Mouse (Mus musculus) cerebellum, adult 11-12 months (tissue): ENCODE measurements around the gene Unc93a.
"Not testable (repeated sequence)": the region's sequence is repeated elsewhere in the genome, so short reads cannot be mapped to it uniquely, and the experiment has no call there.

Experiments used
- DNase-seq: peaks from one replicate; pipeline ENCODE4 v3.0.0; 2022

Unc93a gene

GRCm38 (mm10) chr17:13131710-13132109 is at the start of gene Unc93a:
TSS of gene Unc93a (minus strand) at chr17:13131810.
- DNase-seq = not testable (repeated sequence)

- DNase-seq = not testable (repeated sequence)
Measured at GRCm38 (mm10) chr17:13180491-13180890, 48.9 kb upstream of the Unc93a start.

- DNase-seq = not testable (repeated sequence)
Measured at GRCm38 (mm10) chr17:13179021-13179420, 47.4 kb upstream of the Unc93a start.

DNA sequence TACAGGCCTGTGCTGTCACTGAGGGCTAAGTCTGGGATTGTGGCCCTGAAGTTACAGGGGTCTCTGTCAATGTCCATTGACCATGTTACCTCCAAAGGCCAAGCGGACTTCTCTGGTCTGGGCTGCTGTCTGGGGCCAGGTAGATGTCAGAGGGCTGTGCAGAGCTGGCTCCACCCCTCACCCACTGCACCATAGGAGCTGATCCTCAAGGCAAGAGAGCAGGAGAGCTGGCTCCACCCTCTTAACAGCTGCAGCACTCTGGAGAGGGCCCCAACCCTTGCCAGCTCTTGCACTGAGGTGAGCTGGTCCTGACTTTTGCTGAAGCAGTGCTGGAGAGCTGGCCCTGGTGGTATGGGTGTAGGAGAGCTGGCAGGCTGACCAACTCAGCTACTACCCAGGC is 46.2 kb upstream of the Unc93a start:
- DNase-seq = not testable (repeated sequence)

- DNase-seq = not testable (repeated sequence)
Measured at GRCm38 (mm10) chr17:13175609-13176008, 44.0 kb upstream of the Unc93a start.

- DNase-seq = not testable (repeated sequence)
Measured at GRCm38 (mm10) chr17:13174029-13174428, 42.4 kb upstream of the Unc93a start.

DNA sequence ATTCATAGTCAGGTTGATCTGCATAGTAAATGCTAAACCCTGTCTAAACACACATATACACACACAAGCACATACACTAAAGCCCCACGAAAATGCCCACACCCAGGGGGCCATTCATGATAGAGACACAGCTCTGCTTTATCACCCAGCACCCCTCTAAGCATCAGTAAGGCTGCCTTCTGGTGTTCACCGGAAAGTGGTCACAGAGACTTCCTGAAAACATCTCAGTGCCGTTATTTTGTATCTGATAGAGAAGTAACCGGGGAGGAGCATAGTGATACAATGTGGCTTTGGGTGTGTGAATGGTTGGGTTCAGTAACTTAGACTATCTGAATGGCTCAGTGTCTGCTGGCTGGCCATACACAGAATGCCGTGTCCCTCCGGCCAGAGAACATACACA is 42.0 kb upstream of the Unc93a start:
- not testable (repeated sequence) for DNase-seq

DNA sequence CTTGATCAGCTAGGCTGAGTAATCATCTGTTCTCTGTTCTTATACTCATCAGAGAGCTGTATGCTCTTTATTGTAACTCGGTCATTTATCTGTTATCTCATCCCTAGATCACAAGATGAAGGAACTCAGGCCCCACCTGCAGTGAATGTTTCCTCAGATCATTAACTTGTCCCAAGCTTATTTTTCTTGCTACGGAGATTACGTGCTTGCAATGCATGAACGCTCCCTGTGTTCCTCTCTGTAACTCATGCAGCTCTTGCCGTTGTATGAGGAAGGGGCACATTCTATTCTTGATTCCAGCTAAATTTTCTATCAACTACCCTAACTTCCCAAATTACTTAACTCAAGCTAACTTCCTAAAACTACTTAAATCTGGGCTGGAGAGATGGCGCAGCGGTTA is 14.5 kb upstream of the Unc93a start:
- DNase-seq = not testable (repeated sequence)

DNA sequence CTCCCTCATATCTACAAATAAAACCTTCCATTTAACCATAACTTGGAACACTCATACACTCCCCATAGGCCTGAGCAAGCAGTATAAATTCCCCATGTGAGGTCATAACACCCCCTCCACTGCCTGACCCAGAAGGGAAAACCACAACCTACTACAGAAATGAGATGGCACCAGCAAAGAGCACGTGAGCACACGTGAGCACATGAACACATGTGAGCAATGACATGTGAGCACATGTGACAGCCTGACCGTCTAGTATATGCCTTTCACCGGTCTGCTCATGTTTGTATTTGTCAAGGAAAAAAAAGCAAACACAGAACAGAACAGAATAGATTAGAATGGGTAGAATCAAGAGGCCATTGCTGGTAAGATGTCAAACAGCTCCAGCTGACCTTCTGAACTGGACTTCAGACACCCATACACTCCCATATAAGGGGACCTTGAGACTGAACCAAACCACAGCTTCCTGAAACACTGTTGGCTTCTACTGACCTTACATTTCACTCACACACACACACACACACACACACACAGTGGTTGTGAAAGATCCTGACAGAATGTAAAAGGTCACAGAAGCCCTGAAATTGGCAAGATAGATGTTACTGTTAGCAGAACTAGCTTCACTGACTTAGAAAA is 13.1 kb upstream of the Unc93a start:
- not testable (repeated sequence) for DNase-seq

DNA sequence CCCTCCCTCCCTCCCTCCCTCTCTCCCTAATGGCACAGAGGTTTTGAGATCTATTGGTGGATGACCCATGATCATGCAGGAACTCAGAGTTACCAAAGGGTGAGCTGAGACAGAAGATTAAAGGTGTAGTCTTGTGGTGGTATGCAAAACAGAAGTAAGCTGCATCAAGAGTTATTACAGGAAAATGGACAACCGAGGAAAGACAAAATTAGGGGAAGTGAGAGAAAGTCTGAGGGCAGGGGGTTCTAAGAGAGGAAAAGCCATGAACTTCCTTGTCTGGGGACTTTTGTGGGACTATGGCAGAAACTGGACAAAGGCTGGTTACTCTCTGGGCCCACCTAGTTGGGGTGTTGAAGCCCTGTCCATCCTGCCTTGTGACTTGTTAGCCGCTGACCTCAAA is 11.1 kb upstream of the Unc93a start:
- DNase-seq = not testable (repeated sequence)

- DNase-seq = not testable (repeated sequence)
Measured at GRCm38 (mm10) chr17:13135356-13135755, 3.7 kb upstream of the Unc93a start.

- not testable (repeated sequence) for DNase-seq
Measured at GRCm38 (mm10) chr17:13132352-13132751, 742 bp upstream of the Unc93a start.

DNA sequence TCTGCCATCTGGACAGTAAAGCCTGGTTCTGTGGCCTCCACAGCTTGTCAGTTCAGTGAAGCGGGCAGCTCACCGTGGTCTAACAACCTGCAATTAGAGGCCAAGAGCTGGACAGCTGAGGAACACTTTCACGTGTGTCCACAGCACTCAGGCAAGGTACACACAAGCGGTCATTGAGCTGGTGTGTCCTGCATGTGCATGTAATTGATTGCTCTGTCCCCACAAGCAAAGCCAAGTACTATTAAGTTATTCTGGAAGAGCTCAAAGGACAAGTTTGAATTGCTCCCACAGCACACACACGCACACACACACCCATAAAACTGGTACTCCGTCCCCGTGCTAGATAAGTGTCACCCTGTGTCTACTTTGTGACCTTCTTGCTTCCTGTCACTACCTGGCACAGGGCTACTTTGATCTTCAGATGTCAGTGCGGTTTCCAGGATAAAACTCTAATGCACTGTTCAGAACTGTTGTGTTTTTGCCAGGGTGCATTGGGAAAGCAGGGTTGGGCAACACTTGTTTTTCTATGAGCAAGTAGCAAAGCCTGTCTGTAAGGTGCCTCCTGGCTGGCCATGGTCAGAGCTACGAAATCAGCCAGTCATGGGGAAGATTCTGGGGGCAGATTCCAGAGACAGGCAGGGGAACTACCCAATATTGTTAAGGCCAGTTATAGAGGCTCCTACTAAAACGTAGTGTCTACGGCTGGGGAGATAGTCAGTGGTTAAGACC is 1.7 kb downstream of the Unc93a start:
- DNase-seq = not testable (repeated sequence)

GRCm38 (mm10) chr17:13129324-13129723 is 2.3 kb downstream of the Unc93a start:
- not testable (repeated sequence) for DNase-seq

GRCm38 (mm10) chr17:13124241-13124640 is 7.4 kb downstream of the Unc93a start:
- not testable (repeated sequence) for DNase-seq

GRCm38 (mm10) chr17:13123308-13124038 is 8.1 kb downstream of the Unc93a start:
- DNase-seq = not testable (repeated sequence)

DNA sequence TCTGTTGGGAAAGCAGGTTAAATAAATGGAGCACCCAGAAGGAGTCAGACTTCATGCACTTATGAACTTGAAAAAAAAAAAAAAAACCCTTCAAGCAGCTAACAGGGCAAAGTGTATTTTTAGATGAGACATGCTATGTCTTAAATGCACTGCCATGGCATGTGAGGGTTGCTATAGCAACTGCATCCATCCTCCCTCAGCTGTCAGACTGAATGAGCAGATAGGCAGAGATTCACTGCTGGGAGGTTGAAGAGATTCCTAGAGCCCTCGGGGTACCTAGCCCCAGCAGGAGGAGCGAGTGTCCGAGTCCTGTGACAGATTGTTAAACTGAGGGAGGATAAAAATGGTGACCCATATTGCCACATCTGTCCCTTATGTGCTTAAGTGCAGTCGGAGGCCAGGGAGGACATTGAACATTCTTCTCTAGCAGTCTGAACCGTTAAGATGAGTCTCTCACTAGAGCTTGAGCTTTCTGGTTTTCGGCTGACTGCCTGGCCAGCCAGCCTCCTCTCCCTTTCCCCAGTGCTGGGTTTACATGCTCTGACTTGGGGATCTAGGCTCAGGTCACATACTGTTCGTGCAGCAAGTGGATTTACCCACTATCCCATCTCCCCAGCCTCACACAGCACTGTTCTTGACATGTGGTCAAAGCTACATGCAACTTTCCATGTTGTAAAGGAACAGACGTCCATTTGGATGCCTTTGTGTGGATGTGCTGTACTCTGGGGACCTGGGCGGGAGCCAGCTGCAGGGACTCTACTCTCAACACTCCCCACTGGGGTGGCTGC is 18.9 kb downstream of the Unc93a start:
- not testable (repeated sequence) for DNase-seq

- DNase-seq = peak; percentile 13
Measured at GRCm38 (mm10) chr17:13106563-13106962, 25.0 kb downstream of the Unc93a start.

- not testable (repeated sequence) for DNase-seq
Measured at GRCm38 (mm10) chr17:13092960-13093359, 38.6 kb downstream of the Unc93a start.

DNA sequence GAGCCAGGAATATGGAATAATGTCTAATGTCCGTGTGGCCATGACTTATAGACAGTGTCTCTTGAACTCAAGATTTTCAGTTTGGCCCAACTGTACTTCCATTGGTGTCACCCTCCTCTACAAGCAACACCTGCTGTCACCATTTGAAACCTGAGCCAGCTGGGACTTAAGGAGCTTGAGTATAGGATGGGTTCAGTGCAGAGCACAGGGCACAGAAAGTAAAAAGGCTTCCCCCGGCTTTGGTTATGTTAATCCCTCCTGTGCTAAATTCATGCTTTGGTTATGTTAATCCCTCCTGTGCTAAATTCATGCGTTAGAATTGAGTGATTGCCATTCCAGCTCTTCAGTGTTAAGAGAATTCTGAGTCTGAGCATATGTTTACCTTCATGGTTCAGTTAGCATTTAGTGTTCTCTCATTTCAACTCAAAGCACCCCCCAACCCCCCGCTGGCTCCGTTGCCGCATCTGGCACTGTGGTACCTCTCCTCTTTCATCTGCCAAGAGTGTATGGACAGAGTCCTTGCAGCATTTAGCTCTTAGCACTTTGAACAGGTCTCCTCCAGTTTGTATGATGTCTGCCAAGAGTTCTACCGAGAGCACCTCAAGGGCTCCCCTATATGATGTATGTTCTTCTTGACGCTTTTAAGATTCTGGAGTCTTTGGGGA is 39.4 kb downstream of the Unc93a start:
- not testable (repeated sequence) for DNase-seq

GRCm38 (mm10) chr17:13091510-13091909 is 40.1 kb downstream of the Unc93a start:
- DNase-seq = not testable (repeated sequence)

- DNase-seq = not testable (repeated sequence)
Measured at GRCm38 (mm10) chr17:13069227-13069626, 62.4 kb downstream of the Unc93a start.
